Mouse (Mus musculus) heart, postnatal 10 days (tissue): Measurements from ENCODE around the gene Eml4. TPM values are rescaled to one million over a fixed set of nuclear protein-coding genes. Genes with fewer than 3 reads are reported as not detected.
A peak's percentile ranks its signal among the peaks of the same experiment; 100 is the strongest.

ENCODE experiments used
- DNase-seq, 2 experiments: peaks; one replicate each; pipeline ENCODE4 v3.0.0; 2021
- intact Hi-C: fragments of 180-260 bp; cut with DNase I; formaldehyde crosslinking; loops from one replicate; pipeline ENCODE4 v1.15.1; 2025
- total RNA-seq, 2 experiments: library from RNA; stranded (reverse); gene quantifications; 2 replicates each; pipeline ENCODE4 v1.2.3; 2021

Eml4 gene
- total RNA-seq, 2 experiments from 2014 or later: 10.5 to 12.9 TPM

GRCm38 (mm10) chr17:83481551-83481950 is 130.8 kb downstream of the Eml4 start:
- DNase-seq: peak in 1 of 2 experiments; percentile 3
- intact Hi-C loops: no loop called here

- DNase-seq: no peak
- intact Hi-C loops: no loop called here
Measured at GRCm38 (mm10) chr17:83482817-83483536, 132.2 kb downstream of the Eml4 start.

GRCm38 (mm10) chr17:83483784-83484183 is 133.1 kb downstream of the Eml4 start:
- intact Hi-C loops: no loop called here
- DNase-seq: no peak

GRCm38 (mm10) chr17:83487762-83488161 is 137.0 kb downstream of the Eml4 start:
- DNase-seq: no peak
- intact Hi-C loops: no loop called here

GRCm38 (mm10) chr17:83498889-83499288 is 148.2 kb downstream of the Eml4 start:
- DNase-seq: no peak
- intact Hi-C loops: no loop called here

- intact Hi-C loops: no loop called here
- no peak for DNase-seq
Measured at GRCm38 (mm10) chr17:83499692-83500091, 149.0 kb downstream of the Eml4 start.

- intact Hi-C loops: no loop called here
- DNase-seq: no peak
Measured at GRCm38 (mm10) chr17:83503693-83504092, 153.0 kb downstream of the Eml4 start.

- intact Hi-C loops: loop anchor here (5.0 kb wide), 1 partner anchor 235 kb away; no protein-coding TSS in a partner anchor
- no peak for DNase-seq
Measured at GRCm38 (mm10) chr17:83512130-83512529, 161.4 kb downstream of the Eml4 start.

GRCm38 (mm10) chr17:83513655-83514212 is 163.0 kb downstream of the Eml4 start:
- no peak for DNase-seq
- intact Hi-C loops: loop anchor here (5.0 kb wide), 1 partner anchor 236 kb away; no protein-coding TSS in a partner anchor

- intact Hi-C loops: loop anchor here (5.0 kb wide), 1 partner anchor 237 kb away; no protein-coding TSS in a partner anchor
- peak; percentile 93 for DNase-seq
Measured at GRCm38 (mm10) chr17:83514213-83514701, 163.5 kb downstream of the Eml4 start.

- intact Hi-C loops: no loop called here
- no peak for DNase-seq
Measured at GRCm38 (mm10) chr17:83517280-83518015, 166.7 kb downstream of the Eml4 start, which contains the start of gene Cox7a2l. Gene Cox7a2l, minus strand, starts transcription at chr17:83517330.

GRCm38 (mm10) chr17:83521881-83522280 is 171.2 kb downstream of the Eml4 start:
- intact Hi-C loops: no loop called here
- DNase-seq: no peak

- intact Hi-C loops: no loop called here
- no peak for DNase-seq
Measured at GRCm38 (mm10) chr17:83522590-83523379, 172.1 kb downstream of the Eml4 start.

- no peak for DNase-seq
- intact Hi-C loops: no loop called here
Measured at GRCm38 (mm10) chr17:83524753-83525152, 174.0 kb downstream of the Eml4 start.

- intact Hi-C loops: no loop called here
- DNase-seq: peak in 1 of 2 experiments; percentile 18
Measured at GRCm38 (mm10) chr17:83525596-83525995, 174.9 kb downstream of the Eml4 start.

GRCm38 (mm10) chr17:83526091-83526561 is 175.4 kb downstream of the Eml4 start:
- intact Hi-C loops: no loop called here
- no peak for DNase-seq

- intact Hi-C loops: no loop called here
- DNase-seq: peak; percentile 64 to 65
Measured at GRCm38 (mm10) chr17:83526624-83527532, 176.1 kb downstream of the Eml4 start.

GRCm38 (mm10) chr17:83527651-83528381 is 177.1 kb downstream of the Eml4 start:
- intact Hi-C loops: no loop called here
- DNase-seq: peak; percentile 49 to 74
